Mouse (Mus musculus): ENCODE data around the gene Gimap8. TPM values are rescaled to one million over a fixed set of nuclear protein-coding genes. Genes with fewer than 3 reads are reported as not detected.
A peak's percentile ranks its signal among the peaks of the same experiment; 100 is the strongest.

Gene Gimap8
- polyA plus RNA-seq, 1 experiment = 0.21 TPM

DNA sequence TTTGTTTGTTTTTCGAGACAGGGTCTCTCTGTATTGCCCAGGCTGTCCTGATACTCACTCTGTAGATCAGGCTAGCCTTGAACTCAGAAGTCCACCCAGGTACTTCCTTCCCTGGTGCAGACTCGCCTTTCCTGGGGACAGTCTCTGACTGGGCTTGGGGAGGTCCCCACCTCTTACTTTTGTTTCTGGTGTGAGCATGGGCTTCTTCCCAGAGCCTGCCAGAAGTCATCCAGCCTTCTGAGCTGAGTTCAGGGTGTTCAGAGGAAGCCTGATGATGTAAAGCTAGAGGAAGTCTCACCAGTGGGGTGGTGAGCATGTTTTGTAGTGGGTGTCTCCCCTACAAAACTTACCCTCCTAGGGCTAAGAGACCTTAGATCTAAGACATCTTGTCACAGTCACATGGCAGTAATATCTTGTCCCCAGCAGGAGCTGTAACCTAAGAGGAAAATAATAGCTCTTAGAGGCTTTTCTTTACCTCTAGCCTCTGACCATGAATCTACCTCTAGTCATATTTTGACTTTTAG is 22.5 kb downstream of the Gimap8 start:
- Histone ChIP-seq H3K4me3 (ENCODE audit: control insufficient read depth, low read depth, low read length) (peak overlapping the region; percentile 74), H3K27me3 (ENCODE audit: control insufficient read depth, insufficient read depth, low read length) (no peaks in the 10 kb centered on the region), H3K4me1 (ENCODE audit: control insufficient read depth, insufficient read depth, low read length) (no peaks in the 10 kb centered on the region; the same call in 1 of the 2 replicates), H3K27ac (ENCODE audit: control insufficient read depth, insufficient read depth, low read depth, low read length) (no peak overlapping the region), H3K36me3 (ENCODE audit: control insufficient read depth, insufficient read depth, low read length) (no peaks in the 10 kb centered on the region)
- TF ChIP-seq CTCF (IDR thresholded peaks at IDR 0.05; ENCODE audit: control insufficient read depth, insufficient read depth, insufficient replicate concordance, low read depth, low read length) (no peak), POLR2A (IDR thresholded peaks at IDR 0.05; ENCODE audit: control insufficient read depth, low read depth, low read length) (no peak)

DNA sequence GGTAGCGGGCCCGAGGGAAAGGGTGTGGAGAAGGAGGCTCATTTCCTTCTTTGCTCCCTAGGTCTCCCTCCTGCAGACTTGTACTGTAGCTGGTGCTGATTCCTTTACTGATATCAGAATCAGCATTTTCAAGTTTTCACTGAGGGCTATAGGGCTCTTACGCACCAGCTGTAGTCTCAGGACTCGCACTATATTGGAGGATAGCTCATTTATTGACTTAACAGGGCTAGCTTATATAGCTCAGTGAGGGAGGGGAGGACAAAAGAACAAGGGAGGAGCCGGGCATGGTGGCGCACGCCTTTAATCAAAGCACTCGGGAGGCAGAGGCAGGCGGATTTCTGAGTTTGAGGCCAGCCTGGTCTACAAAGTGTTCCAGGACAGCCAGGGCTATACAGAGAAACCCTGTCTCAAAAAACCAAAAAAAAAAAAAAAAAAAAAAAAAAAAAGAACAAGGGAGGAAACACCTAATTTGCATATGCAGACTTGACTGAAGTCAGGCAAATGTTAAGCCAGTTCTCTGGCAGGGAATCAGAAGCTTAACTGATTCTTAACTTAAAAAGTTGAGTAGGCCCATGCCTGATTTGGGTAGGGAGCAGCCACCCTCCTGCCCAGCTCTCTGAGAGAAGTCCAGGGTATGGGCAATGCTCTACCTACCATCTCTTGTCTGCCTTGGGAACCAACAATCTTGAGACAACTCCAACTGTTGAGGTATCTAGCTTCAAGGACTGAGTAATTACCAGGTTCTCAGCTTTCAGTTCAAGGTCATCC is 27.4 kb downstream of the Gimap8 start:
- Histone ChIP-seq H3K4me1 (ENCODE audit: control insufficient read depth, insufficient read depth, low read length) (peaks cover 7% of the 10 kb centered on the region), H3K36me3 (ENCODE audit: control insufficient read depth, insufficient read depth, low read length) (no peaks in the 10 kb centered on the region), H3K27ac (ENCODE audit: control insufficient read depth, insufficient read depth, low read depth, low read length) (no peak overlapping the region), H3K27me3 (ENCODE audit: control insufficient read depth, insufficient read depth, low read length) (no peaks in the 10 kb centered on the region), H3K4me3 (ENCODE audit: control insufficient read depth, low read depth, low read length) (no peak overlapping the region)
- TF ChIP-seq POLR2A (IDR thresholded peaks at IDR 0.05; ENCODE audit: control insufficient read depth, low read depth, low read length) (no peak), CTCF (IDR thresholded peaks at IDR 0.05; ENCODE audit: control insufficient read depth, insufficient read depth, insufficient replicate concordance, low read depth, low read length) (no peak)

DNA sequence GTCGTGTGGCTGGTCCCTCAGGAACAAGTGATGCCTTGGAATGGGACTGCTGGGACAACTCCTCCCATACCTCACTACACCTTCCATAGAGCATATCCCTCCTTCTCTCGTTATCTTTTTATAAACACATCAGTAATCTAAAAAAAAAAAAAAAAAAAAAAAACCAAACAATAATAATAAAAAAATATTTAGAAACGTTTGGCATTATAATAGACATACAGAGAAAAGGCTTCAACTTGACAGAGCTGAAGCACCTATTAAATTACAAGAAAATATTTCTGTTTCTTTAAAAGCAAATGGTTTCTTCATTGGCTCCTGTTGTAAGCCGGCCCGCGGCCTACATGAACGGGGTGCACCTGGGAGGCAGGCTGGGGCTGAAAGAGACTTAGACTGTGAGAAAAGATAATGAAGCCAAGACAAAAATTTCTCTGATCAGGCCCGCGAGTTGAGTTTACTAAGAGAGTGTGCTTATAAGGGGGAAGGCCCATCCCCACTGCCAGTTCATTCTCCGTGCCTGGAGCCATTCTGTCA is 28.4 kb downstream of the Gimap8 start:
- Histone ChIP-seq H3K4me1 (ENCODE audit: control insufficient read depth, insufficient read depth, low read length) (peaks cover 7% of the 10 kb centered on the region), H3K4me3 (ENCODE audit: control insufficient read depth, low read depth, low read length) (peak overlapping the region; percentile 83), H3K36me3 (ENCODE audit: control insufficient read depth, insufficient read depth, low read length) (no peaks in the 10 kb centered on the region), H3K27ac (ENCODE audit: control insufficient read depth, insufficient read depth, low read depth, low read length) (peak overlapping the region; percentile 29; the same call in 1 of the 2 replicates), H3K27me3 (ENCODE audit: control insufficient read depth, insufficient read depth, low read length) (no peaks in the 10 kb centered on the region)
- TF ChIP-seq CTCF (IDR thresholded peaks at IDR 0.05; ENCODE audit: control insufficient read depth, insufficient read depth, insufficient replicate concordance, low read depth, low read length) (no peak), POLR2A (IDR thresholded peaks at IDR 0.05; ENCODE audit: control insufficient read depth, low read depth, low read length) (no peak)

DNA sequence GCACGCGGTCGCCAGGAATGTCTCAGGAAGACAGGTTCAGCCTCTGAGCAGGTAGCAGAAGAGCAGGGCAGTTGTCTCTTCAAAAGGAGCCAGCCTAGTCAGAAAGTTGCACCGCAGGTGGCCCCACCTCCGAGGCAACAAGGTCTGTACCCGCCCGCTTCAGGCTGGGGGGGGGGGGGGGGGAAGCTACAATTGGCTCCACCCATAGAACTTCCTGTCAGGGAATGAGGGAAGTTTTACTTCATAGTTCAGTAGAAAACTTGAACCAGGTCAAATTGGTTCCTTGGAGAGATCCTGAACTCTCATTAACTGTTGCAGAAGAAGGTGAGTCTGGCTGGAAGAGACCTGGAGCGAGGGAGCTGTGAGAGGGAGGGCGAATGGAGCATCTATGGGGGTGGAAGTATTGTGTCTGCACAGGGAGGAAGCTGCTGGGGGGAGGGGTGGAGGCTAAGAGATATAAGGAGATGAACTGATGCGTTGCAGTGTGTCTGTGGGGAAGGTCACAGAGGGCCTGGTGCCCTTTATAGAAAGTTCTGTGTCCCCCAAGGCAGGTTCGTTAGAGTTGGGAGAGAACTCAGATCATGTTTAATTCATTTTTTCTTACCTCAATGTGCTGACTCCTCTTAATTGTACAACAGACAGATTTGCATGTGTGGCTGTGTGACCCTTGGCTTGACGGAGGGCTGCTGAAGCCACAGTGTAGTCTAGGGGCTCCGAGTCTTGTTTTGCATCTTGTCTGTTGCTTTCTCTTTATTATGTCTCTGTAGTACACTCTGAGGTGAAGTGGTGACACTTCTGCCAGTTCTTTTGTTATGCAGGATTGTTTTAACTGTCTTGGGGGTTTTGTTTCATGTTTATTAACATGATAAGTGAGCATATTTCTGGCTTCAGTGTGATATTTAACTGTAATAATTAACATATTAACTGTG is 29.2 kb downstream of the Gimap8 start, which contains the start of gene Gimap9:
TSS of gene Gimap9 (plus strand) at position 199 of the 929 bp plus-strand sequence.
- no peaks in the 10 kb centered on the region for H3K36me3 ChIP-seq (ENCODE audit: control insufficient read depth, insufficient read depth, low read length)
- H3K27ac ChIP-seq (ENCODE audit: control insufficient read depth, insufficient read depth, low read depth, low read length) = peak within 1 kb of the TSS; percentile 29
- TF ChIP-seq POLR2A (IDR thresholded peaks at IDR 0.05; ENCODE audit: control insufficient read depth, low read depth, low read length) (no peak), CTCF (IDR thresholded peaks at IDR 0.05; ENCODE audit: control insufficient read depth, insufficient read depth, insufficient replicate concordance, low read depth, low read length) (no peak)
- H3K4me3 ChIP-seq (ENCODE audit: control insufficient read depth, low read depth, low read length) = peak within 1 kb of the TSS; percentile 83
- H3K27me3 ChIP-seq (ENCODE audit: control insufficient read depth, insufficient read depth, low read length) = no peaks in the 10 kb centered on the region
- peaks cover 7% of the 10 kb centered on the region for H3K4me1 ChIP-seq (ENCODE audit: control insufficient read depth, insufficient read depth, low read length)

DNA sequence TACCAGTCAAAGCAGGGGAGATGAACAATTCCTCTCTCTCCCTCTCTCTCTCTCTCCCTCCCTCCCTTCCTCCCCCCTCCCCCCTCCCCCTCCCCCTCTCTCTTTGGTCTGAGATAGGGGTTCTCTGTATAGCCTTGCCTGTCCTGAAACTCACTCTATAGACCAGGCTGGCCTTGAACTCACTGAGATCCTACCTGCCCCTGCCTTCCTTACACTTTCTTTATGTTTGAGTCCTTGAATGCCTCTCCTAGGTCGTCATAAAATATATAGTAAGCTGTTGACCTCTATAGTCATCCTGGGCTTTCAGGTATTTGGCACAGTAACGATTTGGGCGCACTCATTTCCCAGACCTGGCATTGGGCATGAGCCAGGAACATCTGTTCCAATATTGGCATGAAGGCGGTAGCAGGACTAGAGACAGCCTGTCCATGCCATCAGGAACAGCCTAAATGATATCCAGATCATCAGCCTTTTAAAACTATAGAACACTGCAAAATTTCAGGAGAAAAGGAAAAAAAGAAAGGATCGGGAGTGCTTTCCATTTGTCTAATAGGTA is 29.9 kb downstream of the Gimap8 start:
- Histone ChIP-seq H3K36me3 (ENCODE audit: control insufficient read depth, insufficient read depth, low read length) (no peaks in the 10 kb centered on the region), H3K4me3 (ENCODE audit: control insufficient read depth, low read depth, low read length) (no peak overlapping the region), H3K4me1 (ENCODE audit: control insufficient read depth, insufficient read depth, low read length) (peaks cover 7% of the 10 kb centered on the region), H3K27me3 (ENCODE audit: control insufficient read depth, insufficient read depth, low read length) (no peaks in the 10 kb centered on the region), H3K27ac (ENCODE audit: control insufficient read depth, insufficient read depth, low read depth, low read length) (no peak overlapping the region)
- no peak for TF ChIP-seq CTCF (IDR thresholded peaks at IDR 0.05; ENCODE audit: control insufficient read depth, insufficient read depth, insufficient replicate concordance, low read depth, low read length)
- no peak for TF ChIP-seq POLR2A (IDR thresholded peaks at IDR 0.05; ENCODE audit: control insufficient read depth, low read depth, low read length)

DNA sequence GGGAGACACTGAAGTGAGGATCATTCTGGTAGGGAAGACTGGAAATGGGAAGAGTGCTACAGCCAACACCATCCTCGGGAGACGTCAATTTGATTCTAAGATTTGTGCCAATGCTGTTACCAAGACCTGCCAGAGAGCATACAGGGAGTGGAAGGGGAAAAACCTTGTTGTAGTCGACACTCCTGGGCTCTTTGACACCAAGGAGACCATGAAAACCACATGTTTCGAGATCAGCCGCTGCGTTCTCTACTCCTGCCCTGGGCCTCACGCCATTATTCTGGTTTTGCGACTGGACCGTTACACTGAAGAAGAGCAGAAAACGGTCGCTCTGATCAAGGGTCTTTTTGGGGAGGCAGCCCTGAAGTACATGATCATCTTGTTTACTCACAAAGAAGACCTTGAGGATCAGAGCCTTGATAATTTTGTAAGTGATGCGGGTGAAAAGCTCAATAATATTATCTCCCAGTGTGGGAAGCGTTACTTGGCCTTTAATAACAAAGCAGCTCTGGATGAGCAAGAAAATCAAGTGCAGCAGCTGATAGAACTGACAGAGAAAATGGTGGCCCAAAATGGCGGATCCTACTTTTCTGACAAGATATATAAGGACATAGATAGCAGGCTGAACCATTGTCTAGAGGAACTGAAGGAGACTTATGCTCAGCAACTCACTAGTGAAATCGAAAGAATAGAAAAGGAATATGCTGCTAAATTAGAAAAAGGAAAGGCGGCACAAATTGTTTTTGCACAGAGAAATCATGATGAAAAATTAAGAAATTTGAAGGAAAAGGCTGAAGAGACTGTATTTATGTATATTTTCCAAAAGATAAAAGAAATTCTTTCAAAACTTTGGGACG is 30.7 kb downstream of the Gimap8 start:
- TF ChIP-seq CTCF (IDR thresholded peaks at IDR 0.05; ENCODE audit: control insufficient read depth, insufficient read depth, insufficient replicate concordance, low read depth, low read length) = no peak
- TF ChIP-seq POLR2A (IDR thresholded peaks at IDR 0.05; ENCODE audit: control insufficient read depth, low read depth, low read length) = no peak
- peaks cover 7% of the 10 kb centered on the region for H3K4me1 ChIP-seq (ENCODE audit: control insufficient read depth, insufficient read depth, low read length)
- no peaks in the 10 kb centered on the region for H3K36me3 ChIP-seq (ENCODE audit: control insufficient read depth, insufficient read depth, low read length)
- no peaks in the 10 kb centered on the region for H3K27me3 ChIP-seq (ENCODE audit: control insufficient read depth, insufficient read depth, low read length)
- H3K27ac ChIP-seq (ENCODE audit: control insufficient read depth, insufficient read depth, low read depth, low read length) = no peak overlapping the region
- no peak overlapping the region for H3K4me3 ChIP-seq (ENCODE audit: control insufficient read depth, low read depth, low read length)
